19 mouse cellular contexts compared by ENCODE assay signal in genomic region chr15:94255538-94255937, GRCm38 (mm10).
DNase-seq lines count a peak whose midpoint lies in the region; ATAC-seq and TF ChIP-seq lines count a peak whose summit lies in the region.
"Had no signal": no experiment of that assay in that cellular context is flagged by ENCODE, and none has a peak within 500 bp of the region (broad histone marks: within the 10 kb centered on the region; RNA-seq: fewer than 3 reads in every experiment).

No protein-coding gene starts in this region.

- WGBS in forebrain, embryonic 14.5 days = 72% methylated on average over 5 of the region's 5 CpGs
- WGBS in forebrain, embryonic 10.5 days = 91% methylated on average over 5 of the region's 5 CpGs
- WGBS in midbrain, postnatal 0 days = 89% methylated on average over 5 of the region's 5 CpGs
- WGBS in midbrain, embryonic 16.5 days = 92% methylated on average over 5 of the region's 5 CpGs
- WGBS in heart, embryonic 11.5 days (ENCODE audit: insufficient replicate concordance) = 88% methylated on average over 5 of the region's 5 CpGs

- no peak overlapping the region for H3K27ac ChIP-seq in forebrain, embryonic 14.5 days (ENCODE audit: low read depth, low read length)
- H3K27ac ChIP-seq in forebrain, embryonic 10.5 days = no peak overlapping the region
- no peak overlapping the region for H3K27ac ChIP-seq in midbrain, postnatal 0 days (ENCODE audit: low read depth, low read length)
- no peak overlapping the region for H3K27ac ChIP-seq in midbrain, embryonic 16.5 days (ENCODE audit: low read length)
- no peak overlapping the region for H3K27ac ChIP-seq in heart, embryonic 11.5 days (ENCODE audit: low read depth, low read length)
- H3K27ac ChIP-seq: embryonic facial prominence, embryonic 15.5 days; heart, embryonic 15.5 days; limb, embryonic 15.5 days; liver, embryonic 15.5 days; neural tube, embryonic 13.5 days had no signal

- no peak overlapping the region for H3K4me3 ChIP-seq in forebrain, embryonic 14.5 days (ENCODE audit: low read depth, low read length)
- H3K4me3 ChIP-seq in forebrain, embryonic 10.5 days = no peak overlapping the region
- H3K4me3 ChIP-seq in midbrain, postnatal 0 days (ENCODE audit: low read depth, low read length) = no peak overlapping the region
- no peak overlapping the region for H3K4me3 ChIP-seq in midbrain, embryonic 16.5 days (ENCODE audit: low read depth, low read length)
- H3K4me3 ChIP-seq in heart, embryonic 11.5 days (ENCODE audit: low read depth, low read length) = no peak overlapping the region
- H3K4me3 ChIP-seq: embryonic facial prominence, embryonic 15.5 days; heart, embryonic 15.5 days; limb, embryonic 15.5 days; liver, embryonic 15.5 days; lung, embryonic 15.5 days; myocyte; neural tube, embryonic 13.5 days had no signal

- H3K9ac ChIP-seq in forebrain, embryonic 14.5 days (ENCODE audit: low read length) = no peak overlapping the region
- H3K9ac ChIP-seq in midbrain, postnatal 0 days (replicated peaks; ENCODE audit: low read length, poor library complexity, severe bottlenecking) = no peak overlapping the region
- H3K9ac ChIP-seq in midbrain, embryonic 16.5 days (ENCODE audit: low read depth, low read length) = no peak overlapping the region
- H3K9ac ChIP-seq in heart, embryonic 11.5 days (ENCODE audit: low read depth, low read length) = no peak overlapping the region
- H3K9ac ChIP-seq: embryonic facial prominence, embryonic 15.5 days; heart, embryonic 15.5 days; limb, embryonic 15.5 days; liver, embryonic 15.5 days; lung, embryonic 15.5 days; neural tube, embryonic 13.5 days had no signal

- DNase-seq in forebrain, embryonic 14.5 days (ENCODE audit: low spot score) = peak; percentile 38
- DNase-seq in forebrain, embryonic 10.5 days (ENCODE audit: extremely low spot score, low spot score) = no peak
- peak; percentile 68 for DNase-seq in midbrain, postnatal 0 days (ENCODE audit: low spot score)
- DNase-seq in cerebellum, postnatal 10 days = peak; percentile 87 to 89
- DNase-seq: heart, adult 18-20 months; heart, postnatal 36 days; kidney, adult 18-20 months; midbrain, embryonic 14.5 days; retina, postnatal 1 day had no signal

- no peaks in the 10 kb centered on the region for H3K27me3 ChIP-seq in forebrain, embryonic 14.5 days (replicated peaks; ENCODE audit: control insufficient read depth, insufficient read depth, low read length)
- no peaks in the 10 kb centered on the region for H3K27me3 ChIP-seq in forebrain, embryonic 10.5 days (ENCODE audit: poor library complexity, severe bottlenecking)
- H3K27me3 ChIP-seq in midbrain, postnatal 0 days (ENCODE audit: insufficient read depth, low read length) = no peaks in the 10 kb centered on the region
- no peaks in the 10 kb centered on the region for H3K27me3 ChIP-seq in midbrain, embryonic 16.5 days (ENCODE audit: control insufficient read depth, insufficient read depth, low read depth, low read length)
- H3K27me3 ChIP-seq in heart, embryonic 11.5 days (ENCODE audit: control insufficient read depth, insufficient read depth, low read length) = no peaks in the 10 kb centered on the region
- H3K27me3 ChIP-seq: embryonic facial prominence, embryonic 15.5 days; heart, embryonic 15.5 days; limb, embryonic 15.5 days; liver, embryonic 15.5 days; lung, embryonic 15.5 days; neural tube, embryonic 13.5 days had no signal

- TF ChIP-seq CTCF in midbrain, postnatal 0 days (IDR thresholded peaks at IDR 0.05) = no peak

- ATAC-seq in forebrain, embryonic 14.5 days = peak; percentile 49; the same call in 1 of the 2 replicates
- ATAC-seq in midbrain, postnatal 0 days (ENCODE audit: low FRiP score) = no peak
- ATAC-seq in midbrain, embryonic 16.5 days = no peak
- ATAC-seq in heart, embryonic 11.5 days (replicated peaks; ENCODE audit: insufficient number of reproducible peaks, low FRiP score, low TSS enrichment) = no peak
- ATAC-seq in activated CD4-positive, CD25-positive, alpha-beta regulatory T cell, adult 4 months = no peak

- no peaks in the 10 kb centered on the region for H3K36me3 ChIP-seq in forebrain, embryonic 14.5 days (ENCODE audit: control insufficient read depth, insufficient read depth, low read length)
- no peaks in the 10 kb centered on the region for H3K36me3 ChIP-seq in forebrain, embryonic 10.5 days (replicated peaks)
- no peaks in the 10 kb centered on the region for H3K36me3 ChIP-seq in midbrain, postnatal 0 days (ENCODE audit: insufficient read depth, low read length)
- H3K36me3 ChIP-seq in midbrain, embryonic 16.5 days (ENCODE audit: control insufficient read depth, insufficient read depth, low read length) = no peaks in the 10 kb centered on the region
- H3K36me3 ChIP-seq in heart, embryonic 11.5 days (ENCODE audit: control insufficient read depth, insufficient read depth, low read length) = no peaks in the 10 kb centered on the region
- H3K36me3 ChIP-seq: embryonic facial prominence, embryonic 15.5 days; heart, embryonic 15.5 days; limb, embryonic 15.5 days; liver, embryonic 15.5 days; lung, embryonic 15.5 days; neural tube, embryonic 13.5 days had no signal

- H3K4me2 ChIP-seq in forebrain, embryonic 14.5 days (ENCODE audit: low read length) = no peak overlapping the region
- no peak overlapping the region for H3K4me2 ChIP-seq in midbrain, postnatal 0 days (ENCODE audit: low read depth, low read length, poor library complexity, severe bottlenecking)
- H3K4me2 ChIP-seq in midbrain, embryonic 16.5 days (ENCODE audit: low read length) = no peak overlapping the region
- H3K4me2 ChIP-seq in heart, embryonic 11.5 days = no peak overlapping the region
- H3K4me2 ChIP-seq: embryonic facial prominence, embryonic 15.5 days; heart, embryonic 15.5 days; limb, embryonic 15.5 days; liver, embryonic 15.5 days; lung, embryonic 15.5 days; neural tube, embryonic 13.5 days had no signal

- H3K4me1 ChIP-seq in forebrain, embryonic 14.5 days (ENCODE audit: control insufficient read depth, insufficient read depth, low read length) = peaks cover 11% of the 10 kb centered on the region
- no peaks in the 10 kb centered on the region for H3K4me1 ChIP-seq in forebrain, embryonic 10.5 days
- H3K4me1 ChIP-seq in midbrain, postnatal 0 days (ENCODE audit: insufficient read depth, low read length) = no peaks in the 10 kb centered on the region
- no peaks in the 10 kb centered on the region for H3K4me1 ChIP-seq in midbrain, embryonic 16.5 days (ENCODE audit: control insufficient read depth, insufficient read depth, low read length)
- H3K4me1 ChIP-seq in heart, embryonic 11.5 days (ENCODE audit: control insufficient read depth, insufficient read depth, low read length) = peaks cover 2% of the 10 kb centered on the region; the same call in 1 of the 2 replicates
- H3K4me1 ChIP-seq: liver, embryonic 15.5 days had no signal

- no peaks in the 10 kb centered on the region for H3K9me3 ChIP-seq in forebrain, embryonic 14.5 days (replicated peaks; ENCODE audit: control insufficient read depth, low read length)
- H3K9me3 ChIP-seq in forebrain, embryonic 10.5 days = no peaks in the 10 kb centered on the region
- H3K9me3 ChIP-seq in midbrain, postnatal 0 days (ENCODE audit: low read length) = no peaks in the 10 kb centered on the region
- no peaks in the 10 kb centered on the region for H3K9me3 ChIP-seq in midbrain, embryonic 16.5 days (replicated peaks; ENCODE audit: control insufficient read depth, low read length, poor library complexity, severe bottlenecking)
- H3K9me3 ChIP-seq in heart, embryonic 11.5 days (replicated peaks; ENCODE audit: control insufficient read depth, low read length) = no peaks in the 10 kb centered on the region
- H3K9me3 ChIP-seq: embryonic facial prominence, embryonic 15.5 days; heart, embryonic 15.5 days; limb, embryonic 15.5 days; liver, embryonic 15.5 days; lung, embryonic 15.5 days; neural tube, embryonic 13.5 days had no signal
